11 mouse cellular contexts compared by ENCODE assay signal in genomic region chr11:97803847-97804246, GRCm38 (mm10). TPM values are rescaled to one million over a fixed set of nuclear protein-coding genes. Genes with fewer than 3 reads are reported as not detected.
DNase-seq lines count a peak whose midpoint lies in the region; ATAC-seq and TF ChIP-seq lines count a peak whose summit lies in the region.
"Had no signal": no experiment of that assay in that cellular context is flagged by ENCODE, and none has a peak within 500 bp of the region (broad histone marks: within the 10 kb centered on the region; RNA-seq: fewer than 3 reads in every experiment).

No protein-coding gene starts in this region.

- no peak for DNase-seq in heart, adult 8-10 months (ENCODE audit: low spot score)
- DNase-seq in lung, adult 18-20 months: no peak
- no peak for DNase-seq in right cerebral cortex, adult 2 months (ENCODE audit: low spot score in 2 of 2)
- no peak for DNase-seq in thymus, postnatal 25 days
- DNase-seq: cerebellum, adult 11-12 months; gastrocnemius, postnatal 14 days had no signal

- TF ChIP-seq CTCF in small intestine, adult 2 months (IDR thresholded peaks at IDR 0.05; ENCODE audit: extremely low read depth, insufficient read length, insufficient replicate concordance, low read depth, low read length): no peak

- H3K9me3 ChIP-seq in heart, embryonic 11.5 days (replicated peaks; ENCODE audit: control insufficient read depth, low read length): no peaks in the 10 kb centered on the region
- no peaks in the 10 kb centered on the region for H3K9me3 ChIP-seq in lung, embryonic 15.5 days
- no peaks in the 10 kb centered on the region for H3K9me3 ChIP-seq in heart, embryonic 15.5 days (replicated peaks)

- H3K9ac ChIP-seq in heart, embryonic 11.5 days (ENCODE audit: low read depth, low read length): no peak overlapping the region
- H3K9ac ChIP-seq in lung, embryonic 15.5 days: no peak overlapping the region
- H3K9ac ChIP-seq in heart, embryonic 15.5 days: no peak overlapping the region

- no peak for ATAC-seq in heart, embryonic 11.5 days (replicated peaks; ENCODE audit: insufficient number of reproducible peaks, low FRiP score, low TSS enrichment)
- ATAC-seq in lung, embryonic 15.5 days (ENCODE audit: borderline replicate concordance, extremely low read depth, low FRiP score, low TSS enrichment): no peak
- no peak for ATAC-seq in heart, embryonic 15.5 days (replicated peaks; ENCODE audit: insufficient number of reproducible peaks, insufficient read depth, low FRiP score, low read depth)

- 51% methylated on average over 5 of the region's 5 CpGs for WGBS in heart, embryonic 11.5 days (ENCODE audit: insufficient replicate concordance)
- WGBS in lung, embryonic 15.5 days: 53% methylated on average over 5 of the region's 5 CpGs
- 65% methylated on average over 5 of the region's 5 CpGs for WGBS in heart, embryonic 15.5 days
- WGBS in small intestine, adult 2 months: 55% methylated on average over 5 of the region's 5 CpGs

- peak overlapping the region; percentile 88 for H3K27ac ChIP-seq in heart, embryonic 11.5 days (ENCODE audit: low read depth, low read length)
- H3K27ac ChIP-seq in lung, embryonic 15.5 days: peak overlapping the region; percentile 89
- peak overlapping the region; percentile 92 for H3K27ac ChIP-seq in heart, embryonic 15.5 days
- peak overlapping the region; percentile 60 for H3K27ac ChIP-seq in small intestine, adult 2 months (ENCODE audit: insufficient read depth, low read depth, low read length)

- H3K4me1 ChIP-seq in heart, embryonic 11.5 days (ENCODE audit: control insufficient read depth, insufficient read depth, low read length): peaks cover 68% of the 10 kb centered on the region
- H3K4me1 ChIP-seq in lung, embryonic 15.5 days: peaks cover 77% of the 10 kb centered on the region
- H3K4me1 ChIP-seq in heart, embryonic 15.5 days (replicated peaks): peaks cover 75% of the 10 kb centered on the region
- H3K4me1 ChIP-seq in small intestine, adult 2 months (ENCODE audit: control insufficient read depth, insufficient read depth, insufficient read length, low read length): peaks cover 52% of the 10 kb centered on the region

- no peaks in the 10 kb centered on the region for H3K27me3 ChIP-seq in heart, embryonic 11.5 days (ENCODE audit: control insufficient read depth, insufficient read depth, low read length)
- H3K27me3 ChIP-seq in lung, embryonic 15.5 days: no peaks in the 10 kb centered on the region
- H3K27me3 ChIP-seq in heart, embryonic 15.5 days: no peaks in the 10 kb centered on the region
- H3K27me3 ChIP-seq in small intestine, adult 2 months (ENCODE audit: control insufficient read depth, insufficient read depth, low read length): no peaks in the 10 kb centered on the region

- H3K4me3 ChIP-seq in heart, embryonic 11.5 days (ENCODE audit: low read depth, low read length): no peak overlapping the region
- H3K4me3 ChIP-seq in lung, embryonic 15.5 days: no peak overlapping the region
- H3K4me3 ChIP-seq in heart, embryonic 15.5 days: no peak overlapping the region
- peak overlapping the region; percentile 18; the same call in 1 of the 2 replicates for H3K4me3 ChIP-seq in small intestine, adult 2 months (ENCODE audit: low read depth, low read length)
- H3K4me3 ChIP-seq: erythroblast, embryonic 14.5 days had no signal

- no peak overlapping the region; the same call in 1 of the 2 replicates for H3K4me2 ChIP-seq in heart, embryonic 11.5 days
- peak overlapping the region; percentile 52; the same call in 1 of the 2 replicates for H3K4me2 ChIP-seq in lung, embryonic 15.5 days
- H3K4me2 ChIP-seq in heart, embryonic 15.5 days: no peak overlapping the region

- H3K36me3 ChIP-seq in heart, embryonic 11.5 days (ENCODE audit: control insufficient read depth, insufficient read depth, low read length): peaks cover 3% of the 10 kb centered on the region; the same call in 1 of the 2 replicates
- H3K36me3 ChIP-seq in lung, embryonic 15.5 days: peaks cover 8% of the 10 kb centered on the region; the same call in 1 of the 2 replicates
- H3K36me3 ChIP-seq in heart, embryonic 15.5 days: 0 out of 2 replicates have a peak, but pooled peaks cover 3% of the 10 kb centered on the region
- peaks cover 26% of the 10 kb centered on the region for H3K36me3 ChIP-seq in small intestine, adult 2 months (ENCODE audit: control insufficient read depth, insufficient read depth, low read length)

- TF ChIP-seq POLR2A in small intestine, adult 2 months (IDR thresholded peaks at IDR 0.05; ENCODE audit: low read depth, low read length): no peak

RNA-seq across cellular contexts. Expression of gene Lasp1, which starts 5.0 kb away (rescaled TPM):
- polyA plus RNA-seq in heart, embryonic 11.5 days (2014; fragmentation: Nextera tagmentation; extraction: Ambion mirVana): 30.0 and 37.5 TPM in 2 replicates
- 10 to 100 TPM; 20.1 to 32.0 (median 25.8) TPM for total RNA-seq in heart, adult 8-10 months (2022)
- polyA plus RNA-seq in lung, embryonic 15.5 days (2015; fragmentation: Nextera tagmentation; extraction: Ambion mirVana): 153 and 160 TPM in 2 replicates
- polyA plus RNA-seq in heart, embryonic 15.5 days (2015; fragmentation: Nextera tagmentation; extraction: Ambion mirVana): 40.3 and 65.5 TPM in 2 replicates
- polyA plus RNA-seq in small intestine, adult 2 months (2012; rRNA removed): 165 and 397 TPM in 2 replicates

RNA-seq across cellular contexts. Expression of gene Rpl23, which starts 21.6 kb away (rescaled TPM):
- 461 and 517 TPM in 2 replicates for polyA plus RNA-seq in heart, embryonic 11.5 days (2014; fragmentation: Nextera tagmentation; extraction: Ambion mirVana)
- 100 to 1,000 TPM; 425 to 610 (median 521) TPM for total RNA-seq in heart, adult 8-10 months (2022)
- polyA plus RNA-seq in lung, embryonic 15.5 days (2015; fragmentation: Nextera tagmentation; extraction: Ambion mirVana): 457 and 490 TPM in 2 replicates
- 286 and 399 TPM in 2 replicates for polyA plus RNA-seq in heart, embryonic 15.5 days (2015; fragmentation: Nextera tagmentation; extraction: Ambion mirVana)
- polyA plus RNA-seq in small intestine, adult 2 months (2012; rRNA removed): 10.2 and 22.0 TPM in 2 replicates

RNA-seq across cellular contexts. Expression of gene 1700001P01Rik, which starts 28.1 kb away (rescaled TPM):
- polyA plus RNA-seq in heart, embryonic 11.5 days (2014; fragmentation: Nextera tagmentation; extraction: Ambion mirVana): 0.38 TPM in 1 of 2 replicates, not detected in the other
- not detected for total RNA-seq in heart, adult 8-10 months (2022)
- 0.85 TPM in 1 of 2 replicates, not detected in the other for polyA plus RNA-seq in lung, embryonic 15.5 days (2015; fragmentation: Nextera tagmentation; extraction: Ambion mirVana)
- polyA plus RNA-seq in heart, embryonic 15.5 days (2015; fragmentation: Nextera tagmentation; extraction: Ambion mirVana): 0.21 and 0.32 TPM in 2 replicates
- polyA plus RNA-seq in small intestine, adult 2 months (2012; rRNA removed): not detected in 2 replicates
- total RNA-seq: gastrocnemius, postnatal 14 days had no signal
- polyA plus RNA-seq: erythroblast, embryonic 14.5 days had no signal

RNA-seq across cellular contexts. Expression of gene B230217C12Rik, which starts 36.7 kb away (rescaled TPM):
- 8.2 and 8.3 TPM in 2 replicates for polyA plus RNA-seq in heart, embryonic 11.5 days (2014; fragmentation: Nextera tagmentation; extraction: Ambion mirVana)
- total RNA-seq in heart, adult 8-10 months (2022): 1 to 10 TPM in 1 of 4 experiments, under 1 TPM in 3; 0.22 to 1.7 (median 0.51) TPM
- 4.2 and 4.4 TPM in 2 replicates for polyA plus RNA-seq in lung, embryonic 15.5 days (2015; fragmentation: Nextera tagmentation; extraction: Ambion mirVana)
- polyA plus RNA-seq in heart, embryonic 15.5 days (2015; fragmentation: Nextera tagmentation; extraction: Ambion mirVana): 2.9 and 3.4 TPM in 2 replicates
- polyA plus RNA-seq in small intestine, adult 2 months (2012; rRNA removed): 0.43 and 0.44 TPM in 2 replicates
- polyA plus RNA-seq: erythroblast, embryonic 14.5 days had no signal

RNA-seq across cellular contexts. Expression of gene Cwc25, which starts 37.5 kb away (rescaled TPM):
- polyA plus RNA-seq in heart, embryonic 11.5 days (2014; fragmentation: Nextera tagmentation; extraction: Ambion mirVana): 9.2 and 9.9 TPM in 2 replicates
- 1 to 10 TPM; 6.1 to 7.1 (median 6.3) TPM for total RNA-seq in heart, adult 8-10 months (2022)
- 15.6 and 18.5 TPM in 2 replicates for polyA plus RNA-seq in lung, embryonic 15.5 days (2015; fragmentation: Nextera tagmentation; extraction: Ambion mirVana)
- polyA plus RNA-seq in heart, embryonic 15.5 days (2015; fragmentation: Nextera tagmentation; extraction: Ambion mirVana): 9.5 and 10.5 TPM in 2 replicates
- 1.7 and 3.7 TPM in 2 replicates for polyA plus RNA-seq in small intestine, adult 2 months (2012; rRNA removed)

Comparison
In these comparisons a context has a peak if more than half of its experiments do, and no peak if none do; other contexts are left out.
1. RNA of gene Rpl23, which starts 21.6 kb away (polyA plus RNA-seq): 461 to 517 TPM in heart, embryonic 11.5 days, 457 to 490 TPM in lung, embryonic 15.5 days and 286 to 399 TPM in heart, embryonic 15.5 days; 10.2 to 22.0 TPM in small intestine, adult 2 months; every median in the first group is over 10 times any median in the second.
2. Peak in every context shown above with its lines, with median percentiles within 50 percentile points of each other: H3K27ac ChIP-seq.